Comparison of ENCODE assay signal across 16 mouse cellular contexts in the genomic region with DNA sequence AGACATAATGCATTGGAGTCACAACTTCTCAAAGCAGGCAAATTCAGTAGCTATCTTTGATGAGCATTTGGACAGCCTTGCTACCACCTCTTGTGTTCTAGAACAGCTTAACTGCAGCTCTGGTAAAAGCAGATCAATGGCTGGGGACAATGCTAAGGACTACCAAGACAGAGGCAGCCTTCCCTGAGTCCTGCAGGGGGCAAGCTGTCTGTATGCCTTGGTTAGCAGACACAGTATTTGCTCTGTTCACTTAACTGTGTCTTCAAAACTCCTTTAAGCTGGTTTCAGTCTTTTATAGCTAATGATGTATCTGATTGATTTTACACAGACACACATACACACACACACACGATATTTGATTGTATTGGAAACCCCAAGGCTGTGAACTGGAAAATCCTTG.
DNase-seq lines count a peak whose midpoint lies in the region; ATAC-seq and TF ChIP-seq lines count a peak whose summit lies in the region.
"Had no signal": no experiment of that assay in that cellular context is flagged by ENCODE, and none has a peak within 500 bp of the region (broad histone marks: within the 10 kb centered on the region; RNA-seq: fewer than 3 reads in every experiment).

No protein-coding gene starts in this region.

- DNase-seq in adrenal gland, postnatal 14 days, result peak; percentile 24
- DNase-seq in adrenal gland, adult 18-20 months (ENCODE audit: low spot score in 2 of 2), result no peak
- peak; percentile 5 for DNase-seq in kidney, postnatal 0 days (ENCODE audit: low spot score)
- no peak for DNase-seq in kidney, adult 18-20 months
- DNase-seq in midbrain, postnatal 0 days (ENCODE audit: low spot score), result peak; percentile 31
- DNase-seq in stomach, postnatal 0 days (ENCODE audit: low spot score), result no peak
- no peak for DNase-seq in gastrocnemius, postnatal 36 days
- DNase-seq: adrenal gland, postnatal 25 days; cerebellum, adult 2 months; heart, postnatal 14 days; kidney, postnatal 10 days had no signal

- intact Hi-C loops in gastrocnemius, postnatal 36 days (cut with DNase I), result no loop called here

- no peak overlapping the region for H3K4me2 ChIP-seq in kidney, postnatal 0 days (ENCODE audit: low read length)
- H3K4me2 ChIP-seq in midbrain, postnatal 0 days (ENCODE audit: low read depth, low read length, poor library complexity, severe bottlenecking), result no peak overlapping the region
- H3K4me2 ChIP-seq in midbrain, embryonic 15.5 days, result no peak overlapping the region
- no peak overlapping the region for H3K4me2 ChIP-seq in stomach, postnatal 0 days (replicated peaks; ENCODE audit: low read depth)
- H3K4me2 ChIP-seq: embryonic facial prominence, embryonic 13.5 days; limb, embryonic 13.5 days; liver, embryonic 15.5 days; neural tube, embryonic 15.5 days had no signal

- H3K4me1 ChIP-seq in kidney, postnatal 0 days (replicated peaks; ENCODE audit: insufficient read depth, low read length), result no peaks in the 10 kb centered on the region
- H3K4me1 ChIP-seq in midbrain, postnatal 0 days (ENCODE audit: insufficient read depth, low read length), result no peaks in the 10 kb centered on the region
- no peaks in the 10 kb centered on the region for H3K4me1 ChIP-seq in midbrain, embryonic 15.5 days
- no peaks in the 10 kb centered on the region for H3K4me1 ChIP-seq in stomach, postnatal 0 days (replicated peaks; ENCODE audit: control insufficient read depth, insufficient read depth)
- H3K4me1 ChIP-seq: limb, embryonic 13.5 days; liver, embryonic 15.5 days; neural tube, embryonic 15.5 days had no signal

- H3K27me3 ChIP-seq in kidney, postnatal 0 days (ENCODE audit: insufficient read depth, low read length), result no peaks in the 10 kb centered on the region
- H3K27me3 ChIP-seq in midbrain, postnatal 0 days (ENCODE audit: insufficient read depth, low read length), result no peaks in the 10 kb centered on the region
- H3K27me3 ChIP-seq in midbrain, embryonic 15.5 days (replicated peaks), result no peaks in the 10 kb centered on the region
- no peaks in the 10 kb centered on the region for H3K27me3 ChIP-seq in stomach, postnatal 0 days (ENCODE audit: control insufficient read depth, insufficient read depth, low read length)
- H3K27me3 ChIP-seq: embryonic facial prominence, embryonic 13.5 days; limb, embryonic 13.5 days; liver, embryonic 15.5 days; neural tube, embryonic 15.5 days had no signal

- H3K4me3 ChIP-seq in kidney, postnatal 0 days (replicated peaks; ENCODE audit: low read depth, low read length), result no peak overlapping the region
- no peak overlapping the region for H3K4me3 ChIP-seq in midbrain, postnatal 0 days (ENCODE audit: low read depth, low read length)
- no peak overlapping the region for H3K4me3 ChIP-seq in midbrain, embryonic 15.5 days
- no peak overlapping the region for H3K4me3 ChIP-seq in stomach, postnatal 0 days (ENCODE audit: low read depth, low read length)
- H3K4me3 ChIP-seq: embryonic facial prominence, embryonic 13.5 days; limb, embryonic 13.5 days; liver, embryonic 15.5 days; neural tube, embryonic 15.5 days had no signal

- 79% methylated on average over 1 of the region's 1 CpGs for WGBS in kidney, postnatal 0 days
- WGBS in midbrain, postnatal 0 days, result 30% methylated on average over 1 of the region's 1 CpGs
- WGBS in midbrain, embryonic 15.5 days, result 15% methylated on average over 1 of the region's 1 CpGs
- WGBS in stomach, postnatal 0 days, result 41% methylated on average over 1 of the region's 1 CpGs

- no peak overlapping the region for H3K27ac ChIP-seq in kidney, postnatal 0 days
- no peak overlapping the region for H3K27ac ChIP-seq in midbrain, postnatal 0 days (ENCODE audit: low read depth, low read length)
- H3K27ac ChIP-seq in midbrain, embryonic 15.5 days, result no peak overlapping the region
- H3K27ac ChIP-seq in stomach, postnatal 0 days (replicated peaks), result no peak overlapping the region
- H3K27ac ChIP-seq: embryonic facial prominence, embryonic 13.5 days; limb, embryonic 13.5 days; liver, embryonic 15.5 days; neural tube, embryonic 15.5 days had no signal

- H3K9ac ChIP-seq in kidney, postnatal 0 days (ENCODE audit: low read depth, low read length), result no peak overlapping the region
- H3K9ac ChIP-seq in midbrain, postnatal 0 days (replicated peaks; ENCODE audit: low read length, poor library complexity, severe bottlenecking), result no peak overlapping the region
- no peak overlapping the region for H3K9ac ChIP-seq in midbrain, embryonic 15.5 days
- no peak overlapping the region for H3K9ac ChIP-seq in stomach, postnatal 0 days (ENCODE audit: low read length)
- H3K9ac ChIP-seq: embryonic facial prominence, embryonic 13.5 days; limb, embryonic 13.5 days; liver, embryonic 15.5 days; neural tube, embryonic 15.5 days had no signal

- no peaks in the 10 kb centered on the region for H3K9me3 ChIP-seq in kidney, postnatal 0 days (replicated peaks; ENCODE audit: low read length)
- H3K9me3 ChIP-seq in midbrain, postnatal 0 days (ENCODE audit: low read length), result no peaks in the 10 kb centered on the region
- no peaks in the 10 kb centered on the region for H3K9me3 ChIP-seq in midbrain, embryonic 15.5 days
- H3K9me3 ChIP-seq in stomach, postnatal 0 days (ENCODE audit: control insufficient read depth, low read length), result no peaks in the 10 kb centered on the region
- H3K9me3 ChIP-seq: embryonic facial prominence, embryonic 13.5 days; limb, embryonic 13.5 days; liver, embryonic 15.5 days; neural tube, embryonic 15.5 days had no signal

- no peaks in the 10 kb centered on the region for H3K36me3 ChIP-seq in kidney, postnatal 0 days (ENCODE audit: insufficient read depth, low read length)
- H3K36me3 ChIP-seq in midbrain, postnatal 0 days (ENCODE audit: insufficient read depth, low read length), result no peaks in the 10 kb centered on the region
- no peaks in the 10 kb centered on the region for H3K36me3 ChIP-seq in midbrain, embryonic 15.5 days (replicated peaks)
- no peaks in the 10 kb centered on the region for H3K36me3 ChIP-seq in stomach, postnatal 0 days (ENCODE audit: control insufficient read depth, insufficient read depth, low read length)
- H3K36me3 ChIP-seq: liver, embryonic 15.5 days; neural tube, embryonic 15.5 days had no signal

- ATAC-seq in kidney, postnatal 0 days (replicated peaks; ENCODE audit: low FRiP score, low read depth), result no peak
- no peak for ATAC-seq in midbrain, postnatal 0 days (ENCODE audit: low FRiP score)
- ATAC-seq in midbrain, embryonic 15.5 days (replicated peaks), result no peak
- ATAC-seq in stomach, postnatal 0 days (ENCODE audit: low FRiP score, low TSS enrichment), result no peak

- TF ChIP-seq EP300 in stomach, postnatal 0 days (optimal IDR thresholded peaks at IDR 0.05), result no peak

- peak; percentile 51; the same call in 1 of the 2 replicates for TF ChIP-seq CTCF in kidney, postnatal 0 days (IDR thresholded peaks at IDR 0.05; ENCODE audit: low read depth)
- TF ChIP-seq CTCF in midbrain, postnatal 0 days (IDR thresholded peaks at IDR 0.05), result peak; percentile 53
- peak; percentile 56 for TF ChIP-seq CTCF in stomach, postnatal 0 days (IDR thresholded peaks at IDR 0.05; ENCODE audit: low read depth)

Comparison
In these comparisons a context has a peak if more than half of its experiments do, and no peak if none do; other contexts are left out.
1. DNase-seq: peak in adrenal gland, postnatal 14 days (single experiment), kidney, postnatal 0 days (single experiment) and midbrain, postnatal 0 days (single experiment); none in adrenal gland, adult 18-20 months (0 of 2), kidney, adult 18-20 months (single experiment), stomach, postnatal 0 days (single experiment) and gastrocnemius, postnatal 36 days (0 of 2).
2. Peak in every context shown above with its lines, with median percentiles within 50 percentile points of each other: CTCF ChIP-seq.